Mouse (Mus musculus) T-cell, adult 66 days (primary cell): ENCODE results near the gene Gstm5. TPM values are rescaled to one million over a fixed set of nuclear protein-coding genes. Genes with fewer than 3 reads are reported as not detected.

Source experiments
- total RNA-seq, 2 experiments: library from RNA; stranded (reverse); gene quantifications; 3 replicates in 1 of 2; 4 replicates in 1 of 2; pipeline ENCODE4 v1.2.4; 2023

Gene Gstm5
- total RNA-seq: 1 to 10 TPM in 1 of 2 experiments, under 1 TPM in 1; 0.90 to 1.0 TPM

DNA sequence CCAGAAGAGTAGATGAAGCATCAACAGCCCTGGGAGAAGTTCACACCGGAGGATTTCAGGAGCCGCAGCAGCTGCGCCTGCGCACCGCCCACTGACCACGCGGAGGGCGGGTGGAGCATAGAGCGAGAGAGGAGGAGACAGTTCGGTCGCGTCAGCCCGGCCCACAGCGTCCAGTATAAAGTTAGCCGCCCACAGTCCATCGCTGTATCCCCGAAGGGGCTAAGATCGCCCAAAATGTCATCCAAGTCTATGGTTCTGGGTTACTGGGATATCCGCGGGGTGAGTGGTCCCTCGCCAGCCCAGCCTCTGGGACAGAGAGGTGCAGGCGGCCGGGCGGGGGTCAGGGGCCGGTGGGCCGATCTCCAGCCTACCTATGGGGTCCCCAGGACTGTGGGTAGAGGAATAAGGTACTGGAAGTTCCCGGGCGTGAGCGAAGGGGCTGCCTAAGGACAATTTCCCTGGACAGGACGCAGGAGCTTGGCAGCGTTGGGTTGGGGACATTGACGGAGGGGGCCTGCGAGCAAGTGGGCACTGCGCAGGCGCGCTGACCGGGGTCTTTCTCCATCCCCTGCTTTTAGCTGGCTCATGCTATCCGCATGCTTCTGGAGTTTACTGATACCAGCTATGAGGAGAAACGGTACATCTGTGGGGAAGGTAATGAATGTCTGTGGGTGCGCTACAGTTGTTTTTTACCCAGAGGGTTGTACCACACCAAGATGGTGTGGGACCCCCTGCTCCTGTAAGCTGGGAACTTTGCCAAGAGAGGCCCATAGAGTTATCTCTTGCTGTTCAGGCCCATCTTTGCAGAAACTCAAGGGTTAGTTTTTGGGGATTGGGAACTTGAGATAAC lies at the start of gene Gstm5:
TSS of gene Gstm5 (plus strand) at position 102 of the 850 bp plus-strand sequence.

DNA sequence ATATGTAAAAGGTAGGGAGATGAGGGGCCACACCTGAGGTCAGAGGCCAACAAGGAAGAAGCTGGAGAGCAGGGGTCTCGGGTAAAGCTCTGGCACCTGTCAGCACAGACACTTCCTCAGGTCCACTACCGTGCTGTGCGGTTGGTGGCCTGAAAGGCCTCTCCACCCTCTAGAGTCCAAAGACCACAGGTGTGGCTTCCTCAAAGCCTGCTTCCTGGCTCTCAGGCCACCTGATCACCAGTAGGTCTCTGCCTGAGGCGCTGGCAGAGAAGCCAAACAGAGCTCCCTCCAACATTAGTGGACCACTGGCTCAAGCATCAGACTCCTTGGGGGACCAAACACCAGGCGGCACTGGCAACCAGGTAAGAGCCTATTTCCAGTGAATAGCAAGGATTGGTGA lies 18.6 kb upstream of the Gstm5 start, which contains the start of gene Eps8l3:
TSS of gene Eps8l3 (plus strand) at position 225 of the 400 bp plus-strand sequence.

DNA sequence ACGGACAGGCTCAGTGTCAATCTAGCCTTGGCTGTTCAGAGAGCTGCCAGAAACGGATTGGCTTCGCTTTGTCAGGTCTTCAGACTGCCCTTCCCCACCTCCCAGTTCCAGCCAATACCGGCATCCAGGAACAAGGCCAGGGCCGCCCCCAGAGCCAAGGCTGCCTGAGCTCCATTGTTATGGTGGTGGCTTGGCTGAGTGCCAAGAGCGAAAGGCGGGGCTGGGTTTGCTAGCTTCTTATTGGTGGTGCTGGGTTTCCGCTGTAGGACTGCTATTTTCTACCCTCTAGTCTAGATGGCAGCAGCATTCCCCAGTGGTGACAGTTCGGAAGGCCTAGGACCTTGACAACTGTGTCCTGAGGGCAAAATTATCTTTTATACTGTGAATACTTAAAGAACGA lies 36.0 kb downstream of the Gstm5 start, which contains the start of gene Gstm7:
TSS of gene Gstm7 (minus strand) at position 148 of the 400 bp plus-strand sequence.

DNA sequence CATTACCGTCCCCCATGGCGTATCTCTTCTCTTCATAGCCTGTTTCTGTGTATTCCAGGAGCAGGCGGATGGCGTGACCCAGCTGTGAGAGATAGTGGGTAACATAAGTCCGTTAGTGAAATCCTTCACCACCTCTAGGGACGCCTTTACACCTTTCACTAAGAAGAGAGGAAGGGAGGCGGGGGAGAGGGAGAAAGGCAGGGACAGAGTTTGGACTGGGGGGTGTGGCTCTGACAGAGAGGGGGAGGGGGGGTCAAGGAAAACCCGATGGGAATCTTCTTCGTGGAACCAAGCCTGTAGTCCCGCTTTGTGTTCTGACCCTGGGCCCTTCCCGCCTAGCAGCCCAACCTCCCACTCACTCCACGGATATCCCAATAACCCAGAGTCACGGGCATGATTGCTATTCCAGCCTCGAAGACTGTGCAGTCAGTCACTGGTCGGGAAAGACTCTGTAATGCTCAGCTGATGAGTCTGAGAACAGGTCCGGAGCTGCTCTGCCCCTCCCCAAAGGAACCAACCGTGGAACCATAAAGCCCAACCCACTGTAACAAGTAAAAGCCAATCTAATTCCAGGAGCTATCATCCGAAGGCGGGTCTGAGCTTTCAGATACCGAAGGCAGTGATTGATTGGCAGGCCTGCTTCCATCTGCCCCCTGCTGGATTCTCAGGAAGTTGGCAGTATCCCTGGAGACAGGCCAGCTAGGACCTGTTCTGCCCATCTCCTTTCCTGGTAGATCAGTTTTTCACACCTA lies 47.8 kb downstream of the Gstm5 start, which contains the start of gene Gstm6:
TSS of gene Gstm6 (minus strand) at position 511 of the 752 bp plus-strand sequence.

Other genes starting within 250 kb of the Gstm5 start
- gene Ahcyl1, start 199.3 kb upstream of the Gstm5 start, total RNA-seq: 10 to 100 TPM; 75.7 to 84.7 TPM
- 10 to 100 TPM in 1 of 2 experiments, 1 to 10 TPM in 1; 5.0 to 10.4 TPM for gene Csf1, start 135.4 kb upstream of the Gstm5 start, total RNA-seq
- not detected for gene Eps8l3, start 18.6 kb upstream of the Gstm5 start, total RNA-seq
- 1 to 10 TPM; 1.5 to 2.7 TPM for gene Gstm7, start 36.0 kb downstream of the Gstm5 start, total RNA-seq
- not detected for gene Gstm6, start 47.9 kb downstream of the Gstm5 start, total RNA-seq
- not detected for gene Gstm3, start 73.5 kb downstream of the Gstm5 start, total RNA-seq
- not detected for gene Gstm2, start 90.6 kb downstream of the Gstm5 start, total RNA-seq
- 1 to 10 TPM; 3.6 to 4.9 TPM for gene Gstm1, start 122.2 kb downstream of the Gstm5 start, total RNA-seq
- gene Gstm4, start 149.1 kb downstream of the Gstm5 start, total RNA-seq: 1 to 10 TPM; 2.3 to 2.4 TPM
- gene Ampd2, start 190.8 kb downstream of the Gstm5 start, total RNA-seq: 10 to 100 TPM; 35.9 TPM
- not detected for gene Gnat2, start 197.0 kb downstream of the Gstm5 start, total RNA-seq